Mouse (Mus musculus) stomach, postnatal 0 days (tissue): ENCODE results near the gene Proser3.

Experiments used
- CTCF ChIP-seq: IDR thresholded peaks from 2 replicates; pipeline ENCODE4 v1.5.1; 2016; ENCODE audit warnings: antibody characterized with exemption, low read depth, mild to moderate bottlenecking, moderate library complexity
- EP300 ChIP-seq: optimal IDR thresholded peaks from 2 replicates; pipeline ENCODE3; 2016; ENCODE audit warnings: antibody characterized with exemption

- TF ChIP-seq EP300 (no peak), CTCF (no peak)
These were observed 27.6 kb downstream of the Proser3 start for GRCm38 (mm10) chr7:30524487-30524886.
